Mouse (Mus musculus) heart, postnatal 36 days (tissue): ENCODE measurements around the gene Casp8. TPM values are rescaled to one million over a fixed set of nuclear protein-coding genes. Genes with fewer than 3 reads are reported as not detected.
"Not testable (repeated sequence)": the region's sequence is repeated elsewhere in the genome, so short reads cannot be mapped to it uniquely, and the experiment has no call there.

Source experiments
- DNase-seq, 2 experiments: peaks; one replicate each; pipeline ENCODE4 v3.0.0; 2021 to 2022
- intact Hi-C: fragments of 180-260 bp; cut with DNase I; formaldehyde crosslinking; loops from one replicate; pipeline ENCODE4 v1.15.1; 2025
- total RNA-seq, 2 experiments: library from RNA; stranded (reverse); gene quantifications; 2 replicates each; pipeline ENCODE4 v1.2.3; 2021

Casp8 gene
- total RNA-seq, 2 experiments from 2014 or later: 6.8 to 10.1 TPM

DNA sequence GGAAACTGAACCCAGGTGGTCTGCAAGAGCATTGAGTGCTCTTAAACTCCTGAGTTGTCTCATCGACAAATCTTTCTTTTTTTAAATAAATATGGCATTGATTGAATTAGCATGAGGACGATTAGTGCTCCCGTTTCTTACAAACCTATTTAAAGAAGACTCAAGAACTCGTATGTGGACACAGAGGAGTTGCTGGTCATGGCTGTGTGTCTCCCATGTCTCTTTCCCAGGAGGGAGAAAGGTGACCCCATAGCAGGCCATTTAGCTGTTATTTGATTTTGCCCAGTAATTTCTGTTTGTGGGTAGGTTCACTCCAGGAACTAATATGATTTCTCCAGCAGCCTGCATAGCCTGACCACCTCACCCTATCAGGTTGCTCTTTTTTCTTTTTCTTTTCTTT is 1.7 kb downstream of the Casp8 start:
- no peak for DNase-seq
- intact Hi-C loops: no loop called here

DNA sequence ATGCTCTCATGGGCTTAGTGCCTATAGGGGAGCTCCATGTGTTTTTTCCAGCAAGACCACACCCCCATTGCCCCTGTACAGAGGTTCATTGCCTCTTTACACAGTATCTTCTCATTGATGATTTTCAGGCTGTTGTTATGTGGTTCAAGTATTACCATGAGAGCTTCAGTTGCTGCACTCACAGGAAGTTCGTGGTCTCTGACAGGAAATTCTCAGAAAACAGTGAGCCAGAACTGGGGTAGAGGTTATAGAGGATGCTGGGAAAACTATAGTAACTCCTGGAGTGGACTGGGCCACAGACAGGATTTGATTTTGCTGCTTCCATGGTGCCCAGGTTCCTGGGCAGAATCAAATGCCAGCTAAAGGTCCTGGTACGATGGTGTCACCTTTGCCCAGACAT is 2.2 kb downstream of the Casp8 start:
- intact Hi-C loops: no loop called here
- no peak for DNase-seq

DNA sequence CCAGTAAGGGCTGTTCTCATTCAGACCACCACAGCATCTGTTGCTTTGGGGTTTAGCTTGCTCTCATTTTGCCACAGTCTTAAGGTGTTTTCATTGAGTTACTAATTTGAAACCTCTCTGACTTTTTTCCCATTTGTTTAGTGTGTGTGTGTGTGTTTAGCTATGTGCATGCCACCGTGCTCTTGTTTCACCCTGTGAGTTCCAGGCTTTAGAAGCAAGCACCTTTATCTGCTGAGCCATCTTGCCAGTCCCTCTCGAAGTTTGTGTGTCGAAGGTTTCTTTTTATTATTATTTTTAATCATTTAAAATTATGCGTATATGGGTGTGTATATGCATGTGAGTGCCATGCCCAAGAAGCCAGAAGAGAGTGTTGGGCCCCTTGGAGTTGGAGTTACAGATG is 3.7 kb downstream of the Casp8 start:
- DNase-seq: no peak
- intact Hi-C loops: no loop called here

DNA sequence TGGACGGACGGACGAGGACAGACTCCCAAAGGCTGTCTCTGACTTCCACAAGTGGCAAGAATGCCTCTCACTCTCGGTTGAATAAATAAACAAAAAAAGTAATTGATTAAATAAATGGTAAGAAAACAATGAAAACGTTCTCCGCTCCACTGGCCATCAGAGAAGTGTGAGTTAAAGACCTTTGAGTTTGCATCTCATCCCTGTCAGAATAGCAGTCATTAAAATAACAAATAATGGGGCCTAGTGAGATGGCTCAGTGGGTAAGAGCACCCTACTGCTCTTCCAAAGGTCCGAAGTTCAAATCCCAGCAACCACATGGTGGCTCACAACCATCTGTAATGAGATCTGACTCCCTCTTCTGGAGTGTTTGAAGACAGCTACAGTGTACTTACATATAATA is 5.5 kb downstream of the Casp8 start:
- not testable (repeated sequence) for DNase-seq
- intact Hi-C loops: loop anchor here (5.0 kb wide), 1 partner anchor 88 kb away; the partner anchor contains the start of gene Cflar

DNA sequence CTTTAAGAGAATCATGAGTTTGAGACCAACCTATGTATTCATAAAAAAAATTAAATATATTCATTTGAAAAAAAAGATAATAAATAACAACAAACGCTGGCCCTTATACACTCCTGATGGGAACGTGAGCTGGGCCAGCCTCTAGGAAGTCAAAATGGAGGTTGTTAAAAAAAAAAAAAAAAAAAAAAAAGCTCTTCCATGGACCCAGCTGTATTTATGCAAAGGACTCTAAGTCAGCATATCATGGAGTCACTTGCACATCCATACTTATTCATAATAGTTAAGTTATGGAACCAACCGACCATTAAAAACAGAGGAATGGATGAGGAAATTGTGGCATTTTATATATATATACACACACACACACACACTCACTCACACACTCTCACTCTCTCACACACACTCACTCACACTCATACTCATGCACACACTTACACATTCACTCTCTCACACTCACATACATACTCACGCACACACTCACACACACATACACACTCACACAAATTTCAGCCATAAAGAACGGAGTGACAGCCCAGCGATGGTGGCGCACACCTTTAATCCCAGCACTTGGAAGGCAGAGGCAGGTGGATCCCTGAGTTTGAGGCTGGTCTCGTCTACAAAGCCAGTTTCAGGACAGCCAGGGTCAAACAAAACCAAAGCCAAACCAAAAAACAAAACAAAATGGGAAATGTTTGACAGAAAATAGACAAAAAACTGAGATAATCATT is 6.5 kb downstream of the Casp8 start:
- DNase-seq: no peak
- intact Hi-C loops: loop anchor here (1.0 to 5.0 kb wide), 3 partner anchors 25 to 89 kb away; partner anchors contain the start of gene Cflar

DNA sequence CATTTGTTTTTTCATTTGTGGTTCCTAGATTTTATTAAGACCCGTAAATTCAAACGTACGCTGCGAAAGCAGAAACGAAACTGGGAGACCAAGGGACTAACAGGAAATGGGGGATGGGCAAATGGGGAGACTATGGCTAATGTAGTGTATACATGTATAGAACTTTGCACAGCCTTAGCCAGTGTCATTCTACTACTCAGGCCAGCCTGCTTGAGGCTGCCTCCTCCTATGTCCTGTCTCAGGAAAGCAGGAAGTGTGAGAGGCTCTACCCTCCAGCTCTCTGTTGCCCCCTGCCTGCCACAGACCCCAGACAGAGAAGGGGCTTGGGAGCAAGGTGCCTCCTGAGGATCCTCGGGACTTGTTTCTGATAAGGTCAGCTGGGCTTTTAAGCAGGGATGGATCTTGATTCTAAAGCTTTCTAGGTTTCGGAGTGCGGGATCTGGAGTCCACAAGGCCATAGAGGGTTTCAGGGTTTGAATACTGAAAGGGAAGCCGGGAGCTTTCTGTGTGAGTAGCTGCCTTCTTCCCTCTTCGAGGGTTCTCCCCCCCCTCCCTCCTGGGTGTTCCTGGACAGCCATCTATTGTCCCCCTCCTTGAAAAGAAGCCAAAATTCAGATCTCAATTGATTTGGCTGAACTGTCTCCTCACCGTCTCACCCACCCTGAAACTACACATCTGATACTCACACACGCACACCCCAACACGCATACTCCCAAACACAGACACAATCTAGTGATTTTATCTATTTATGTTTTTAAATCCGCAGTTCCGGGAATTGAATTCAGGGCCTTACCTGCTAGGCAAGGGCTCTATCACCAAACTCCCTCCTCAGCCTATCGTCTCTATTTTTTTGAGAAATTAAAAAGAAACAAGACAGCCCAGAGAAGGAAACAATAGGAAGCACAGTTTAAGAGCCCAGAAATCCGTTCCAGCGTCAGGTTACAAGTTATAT is 7.4 kb downstream of the Casp8 start:
- intact Hi-C loops: loop anchor here (1.0 to 5.0 kb wide), 3 partner anchors 24 to 90 kb away; partner anchors contain the start of gene Cflar
- peak; percentile 73 to 74 for DNase-seq

DNA sequence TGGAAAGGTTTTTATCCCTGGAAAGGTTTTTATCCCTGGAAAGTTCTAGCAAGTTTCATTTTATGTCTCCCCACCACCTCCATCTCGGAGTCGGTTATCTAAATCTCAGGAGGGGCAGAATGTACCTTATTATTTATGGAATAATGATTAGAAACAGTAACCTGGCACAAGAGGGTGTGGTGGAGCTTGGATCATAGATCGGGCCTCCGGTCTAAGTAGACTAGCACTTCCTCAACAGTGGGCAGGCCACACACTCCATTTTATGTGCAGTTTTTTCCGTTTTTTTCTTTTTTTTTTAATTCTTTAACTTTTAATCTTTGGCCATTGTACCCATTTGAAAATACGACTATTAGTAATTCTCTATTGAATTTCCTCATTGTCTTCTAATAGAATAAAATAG is 8.4 kb downstream of the Casp8 start:
- intact Hi-C loops: loop anchor here (2.0 to 5.0 kb wide), 2 partner anchors 23 to 91 kb away; partner anchors contain the start of gene Cflar
- DNase-seq: no peak

DNA sequence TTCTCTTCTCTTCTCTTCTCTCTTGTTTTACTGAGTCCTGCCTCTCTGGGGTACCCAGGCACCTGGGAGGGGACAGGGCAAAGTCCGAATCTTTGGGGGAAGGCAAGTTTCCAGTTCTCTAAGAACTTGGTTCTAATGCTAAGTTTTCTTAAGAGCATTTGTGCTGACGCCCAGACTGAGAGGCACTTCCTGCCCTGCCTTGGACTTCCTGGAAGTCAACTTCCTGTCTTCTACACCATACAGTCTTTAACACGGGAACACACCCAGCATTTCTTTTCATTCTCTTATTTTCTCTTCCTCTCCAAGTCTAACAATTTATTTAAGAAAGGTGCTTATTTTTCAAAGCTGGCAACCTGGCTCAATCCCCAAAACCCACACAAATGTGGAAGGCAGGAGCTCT is 11.5 kb downstream of the Casp8 start:
- intact Hi-C loops: no loop called here
- no peak for DNase-seq

DNA sequence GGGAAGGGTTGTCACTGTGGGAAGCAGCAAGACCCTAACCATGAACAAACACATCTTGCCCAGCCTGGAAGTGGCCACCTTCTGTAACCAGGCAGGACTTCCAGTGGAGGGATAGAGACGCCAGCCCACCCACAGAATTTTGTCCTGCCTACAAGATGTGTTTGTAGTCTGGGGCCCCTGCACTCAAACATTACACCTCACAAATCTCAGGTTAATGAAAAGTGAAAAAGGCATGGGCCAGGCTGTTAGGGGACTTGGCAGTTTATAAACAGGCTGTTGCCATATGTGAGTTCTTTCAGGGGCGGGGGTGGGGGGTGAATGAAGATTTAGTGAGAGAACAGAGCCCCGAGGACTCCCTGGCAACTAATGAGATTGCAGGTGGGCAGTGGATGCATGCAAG is 31.1 kb downstream of the Casp8 start:
- DNase-seq: no peak
- intact Hi-C loops: loop anchor here (2.0 kb wide), 1 partner anchor 24 kb away; no protein-coding TSS in a partner anchor

DNA sequence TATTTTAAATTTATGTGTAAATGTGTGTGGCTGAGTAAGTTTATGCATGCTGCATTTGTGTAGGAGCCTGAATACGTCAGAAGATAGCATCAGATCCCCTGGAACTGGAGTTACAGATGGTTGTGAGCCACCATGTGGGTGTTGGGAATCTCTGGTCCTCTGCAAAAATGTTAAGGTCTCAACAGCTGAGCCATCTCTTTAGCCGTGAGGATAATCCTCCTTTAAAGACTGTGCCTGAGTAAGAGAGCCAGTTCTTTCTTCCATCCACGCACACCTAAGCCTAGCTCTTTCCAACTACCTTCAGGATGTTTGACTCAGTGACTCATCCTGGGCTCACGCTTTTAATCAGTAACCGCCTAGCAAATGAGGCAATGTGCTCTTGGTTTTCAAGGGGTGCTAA is 35.6 kb downstream of the Casp8 start:
- DNase-seq: no peak
- intact Hi-C loops: loop anchor here (5.0 kb wide), 1 partner anchor 58 kb away; no protein-coding TSS in a partner anchor

DNA sequence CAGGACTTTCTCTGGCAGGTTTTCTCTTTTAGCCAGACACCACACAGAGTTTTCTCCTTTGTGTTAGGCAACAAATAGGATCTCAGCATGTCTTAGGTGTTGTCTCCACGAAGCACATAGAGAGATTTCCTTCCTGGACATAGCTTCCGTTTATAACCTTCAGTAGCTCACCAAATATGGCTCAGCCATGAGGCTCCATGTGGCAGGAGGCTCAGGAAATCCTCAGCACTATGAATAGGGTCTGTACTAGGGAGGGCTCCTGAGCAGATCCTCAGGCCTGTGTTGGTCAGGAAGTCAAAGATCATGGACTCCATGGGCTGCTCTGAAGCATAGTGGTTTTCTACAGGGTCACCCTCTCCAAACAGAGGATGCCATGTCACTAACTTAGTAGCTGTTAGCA is 37.0 kb downstream of the Casp8 start:
- intact Hi-C loops: loop anchor here (5.0 kb wide), 1 partner anchor 60 kb away; no protein-coding TSS in a partner anchor
- no peak for DNase-seq

DNA sequence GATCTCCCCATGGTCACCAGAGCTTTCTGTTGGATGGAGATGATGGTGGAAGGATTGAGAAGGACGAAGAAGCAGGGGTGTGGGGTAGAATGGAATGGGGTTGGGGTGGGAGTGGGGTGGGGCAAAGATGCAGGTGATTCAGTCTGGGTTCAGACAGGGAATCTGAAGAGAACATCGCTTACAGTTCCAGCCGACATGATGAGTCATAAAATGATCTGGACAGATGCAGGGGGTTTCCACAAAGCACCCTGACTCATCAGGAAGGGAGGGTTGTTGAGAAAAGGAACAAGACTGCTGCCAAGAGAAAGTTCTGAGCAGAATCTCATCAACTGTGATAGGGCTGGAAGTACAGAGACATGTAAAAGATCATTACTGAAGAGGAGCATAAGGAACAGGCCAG is 61.6 kb downstream of the Casp8 start:
- intact Hi-C loops: loop anchor here (5.0 kb wide), 1 partner anchor 195 kb away; no protein-coding TSS in a partner anchor
- not testable (repeated sequence) for DNase-seq

DNA sequence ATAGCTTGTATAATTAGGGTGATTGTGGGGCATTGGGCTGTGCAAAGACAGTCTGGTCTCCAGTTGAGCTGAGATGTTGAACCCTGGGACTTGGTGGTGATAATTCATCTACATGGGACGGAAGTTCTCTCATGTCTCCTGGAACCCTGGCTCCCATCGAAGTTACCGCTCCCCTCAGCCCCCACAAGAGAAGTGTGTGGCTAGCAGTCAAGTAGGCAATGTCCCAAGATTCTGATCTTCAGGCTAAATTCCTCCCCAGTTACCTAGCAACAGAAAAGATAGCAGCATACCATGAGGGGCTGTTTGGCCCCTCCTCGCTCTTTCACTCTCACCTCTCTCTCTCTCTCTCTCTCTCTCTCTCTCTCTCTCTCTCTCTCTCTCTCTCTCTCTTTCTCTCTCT is 64.0 kb downstream of the Casp8 start:
- DNase-seq: not testable (repeated sequence)
- intact Hi-C loops: loop anchor here (5.0 kb wide), 1 partner anchor 197 kb away; no protein-coding TSS in a partner anchor

DNA sequence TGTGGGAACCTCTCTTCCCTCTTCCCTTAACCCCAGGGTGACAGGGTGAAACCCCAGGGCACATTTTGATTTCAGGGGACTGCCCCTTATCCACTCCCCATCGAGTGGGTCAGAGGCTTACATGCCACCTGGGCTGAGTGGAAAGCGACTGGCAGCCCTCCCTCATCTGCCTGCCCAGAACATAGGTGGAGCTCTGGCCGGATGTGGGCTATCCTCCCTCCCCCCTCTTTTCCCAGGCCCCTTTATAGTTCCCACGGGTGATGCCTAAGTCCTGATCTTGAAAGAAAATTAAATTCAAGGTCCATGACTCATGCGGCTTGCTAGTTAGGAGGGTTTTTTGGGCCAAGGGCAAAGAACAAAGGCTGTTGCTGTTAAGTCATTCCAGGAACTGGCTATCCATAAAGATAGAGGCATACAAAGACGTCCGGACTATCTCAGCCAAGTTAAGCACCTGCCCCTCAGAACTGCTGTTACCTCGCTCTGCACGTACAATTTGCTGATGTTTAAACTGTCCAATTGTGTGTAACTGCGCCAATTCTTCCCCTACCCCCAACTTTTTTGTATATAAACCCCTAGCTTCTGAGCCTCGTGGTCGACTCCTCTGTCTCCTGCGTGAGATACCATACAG is 64.7 kb downstream of the Casp8 start:
- intact Hi-C loops: loop anchor here (5.0 kb wide), 2 partner anchors 188 to 198 kb away; no protein-coding TSS in a partner anchor
- not testable (repeated sequence) for DNase-seq

DNA sequence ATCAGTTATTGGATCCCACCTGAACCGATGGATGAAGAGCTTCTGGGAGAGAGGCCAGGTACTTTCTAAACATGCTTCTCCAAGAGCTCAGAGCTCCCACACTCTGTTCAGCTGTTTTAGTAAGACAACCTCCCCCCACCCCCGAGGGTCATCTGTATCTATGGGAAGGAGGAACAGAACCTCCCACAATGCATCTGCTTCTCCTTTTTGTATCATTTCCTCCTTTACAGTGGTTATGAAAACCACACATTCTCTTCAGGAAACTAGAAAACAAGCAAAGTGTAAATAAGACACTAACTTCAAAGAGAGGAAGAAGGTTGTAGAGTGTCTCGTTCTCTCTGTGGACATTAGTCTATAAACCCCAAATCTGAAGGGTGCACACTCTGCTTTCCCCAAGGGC is 65.4 kb downstream of the Casp8 start:
- intact Hi-C loops: loop anchor here (5.0 kb wide), 1 partner anchor 188 kb away; no protein-coding TSS in a partner anchor
- DNase-seq: not testable (repeated sequence)

DNA sequence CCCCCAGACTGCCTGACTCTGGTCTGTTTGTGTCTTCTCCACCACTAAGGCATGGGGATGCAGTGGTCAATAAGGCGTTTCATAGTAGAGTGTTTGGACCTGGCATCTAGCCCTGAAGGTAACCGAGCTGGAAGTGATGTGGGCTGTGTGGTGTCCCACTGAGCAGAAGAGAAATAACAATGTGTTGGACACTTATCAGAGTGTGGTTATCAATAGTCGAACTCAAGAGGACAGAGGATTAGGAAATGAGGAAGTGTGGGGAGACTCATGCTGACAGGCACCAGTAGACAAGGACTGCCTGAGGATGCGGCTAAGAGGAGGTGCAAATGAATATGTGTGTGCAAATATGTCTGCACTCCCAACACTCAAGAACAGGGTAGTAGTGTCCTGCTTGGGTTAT is 81.3 kb downstream of the Casp8 start:
- intact Hi-C loops, DNase-seq: not testable (repeated sequence)

DNA sequence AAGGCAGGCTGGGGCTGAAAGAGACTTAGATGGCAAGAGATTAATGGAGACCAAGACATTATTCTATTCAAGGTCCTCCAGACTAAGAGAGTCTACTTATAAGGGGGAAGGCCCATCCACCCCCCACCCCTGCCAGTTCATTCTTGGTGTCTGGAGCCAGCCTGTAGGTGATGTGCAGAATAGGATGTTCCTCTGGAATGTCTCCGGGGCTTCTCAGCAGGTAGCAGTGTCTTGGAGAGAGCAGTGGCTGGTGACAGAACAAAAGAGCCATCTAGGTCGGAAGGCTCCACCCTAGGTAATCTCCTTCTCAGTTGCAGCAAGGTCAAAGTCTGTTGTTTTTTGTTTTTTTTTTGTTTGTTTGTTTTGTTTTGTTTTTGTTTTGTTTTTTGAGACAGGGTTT is 84.1 kb downstream of the Casp8 start:
- intact Hi-C loops, DNase-seq: not testable (repeated sequence)

DNA sequence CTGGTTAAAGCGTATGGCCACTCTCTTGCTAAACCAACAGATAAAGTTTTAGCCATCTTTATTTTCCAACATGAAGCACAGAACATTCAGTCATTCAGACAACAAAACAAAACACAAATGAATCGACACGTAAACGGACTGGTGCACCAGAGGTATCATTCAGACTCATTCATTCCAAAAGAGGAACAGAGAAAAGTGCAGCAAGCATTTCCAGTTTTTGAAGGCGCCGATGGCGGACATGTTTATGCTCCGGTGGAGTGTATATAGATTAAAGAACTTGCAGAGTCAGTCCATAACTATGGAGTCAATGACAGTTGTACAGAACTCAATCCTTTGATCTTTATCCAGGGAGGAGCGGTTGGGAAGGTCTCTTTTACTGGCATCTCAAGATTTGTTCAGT is 88.1 kb downstream of the Casp8 start:
- intact Hi-C loops: not testable (repeated sequence)

DNA sequence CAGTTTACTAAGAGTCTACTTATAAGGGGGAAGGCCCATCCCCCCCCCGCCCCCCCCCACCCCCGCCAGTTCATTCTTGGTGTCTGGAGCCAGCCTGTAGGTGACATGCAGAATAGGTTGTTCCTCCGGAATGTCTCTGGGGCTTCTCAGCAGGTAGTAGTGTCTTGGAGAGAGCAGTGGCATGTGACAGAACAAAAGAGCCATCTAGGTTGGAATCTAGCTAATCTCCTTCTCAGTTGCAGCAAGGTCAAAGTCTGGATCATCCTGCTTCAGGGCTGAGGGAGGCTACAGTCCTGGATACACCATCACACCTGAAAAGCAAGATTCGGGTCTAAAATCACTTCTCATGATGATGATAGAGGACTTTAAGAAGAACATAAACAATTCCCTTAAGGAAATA is 90.5 kb downstream of the Casp8 start:
- no peak for DNase-seq
- intact Hi-C loops: no loop called here

More for the DNA sequence above, 88.1 kb downstream of the Casp8 start:
- not testable (repeated sequence) for DNase-seq

DNA sequence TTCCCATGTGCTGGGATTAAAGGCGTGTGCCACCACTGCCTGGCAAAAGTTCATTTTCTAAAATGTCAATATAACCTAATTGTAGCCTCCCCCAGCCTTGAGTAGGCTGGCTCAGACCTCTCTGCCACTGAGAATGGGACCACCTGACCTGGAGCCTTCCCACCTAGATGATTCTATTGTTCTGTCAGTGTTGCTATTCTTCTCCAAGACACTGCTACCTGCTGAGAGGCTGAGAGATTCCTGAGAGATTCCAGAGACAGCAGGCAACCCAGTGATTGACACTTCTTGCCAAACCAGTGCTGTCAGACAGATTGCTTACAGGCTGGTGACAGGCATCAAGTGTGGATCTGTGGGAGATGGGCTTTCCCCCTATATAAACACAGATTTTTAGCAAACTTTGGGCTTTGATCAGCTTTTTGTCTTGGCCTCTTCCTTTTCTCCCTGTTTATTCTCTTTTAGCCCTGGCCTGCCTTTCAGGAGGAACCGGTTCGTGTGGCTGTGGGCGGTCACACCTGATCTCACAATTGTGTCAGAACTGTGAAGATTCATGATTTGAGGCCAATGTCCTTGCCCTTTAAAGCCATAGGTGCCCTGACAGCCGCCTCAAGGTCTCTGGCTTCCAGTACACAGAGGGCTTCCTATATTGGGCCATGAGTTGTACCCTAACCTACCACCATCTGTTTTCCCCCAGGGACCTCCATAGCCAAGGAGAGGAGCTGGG is 94.8 kb downstream of the Casp8 start:
- intact Hi-C loops: no loop called here
- no peak for DNase-seq
